Mouse (Mus musculus) cerebellum, adult (tissue): ENCODE results near the gene Senp8.

ENCODE experiments used
- ATAC-seq: cut with Nextera tagmentation; 2 replicates; pipeline ENCODE4 v1.9.2; 2017; ENCODE audit warnings: mild to moderate bottlenecking, moderate library complexity, mixed read lengths; ENCODE audit not compliant: insufficient number of reproducible peaks, low FRiP score, low TSS enrichment

Gene Senp8

DNA sequence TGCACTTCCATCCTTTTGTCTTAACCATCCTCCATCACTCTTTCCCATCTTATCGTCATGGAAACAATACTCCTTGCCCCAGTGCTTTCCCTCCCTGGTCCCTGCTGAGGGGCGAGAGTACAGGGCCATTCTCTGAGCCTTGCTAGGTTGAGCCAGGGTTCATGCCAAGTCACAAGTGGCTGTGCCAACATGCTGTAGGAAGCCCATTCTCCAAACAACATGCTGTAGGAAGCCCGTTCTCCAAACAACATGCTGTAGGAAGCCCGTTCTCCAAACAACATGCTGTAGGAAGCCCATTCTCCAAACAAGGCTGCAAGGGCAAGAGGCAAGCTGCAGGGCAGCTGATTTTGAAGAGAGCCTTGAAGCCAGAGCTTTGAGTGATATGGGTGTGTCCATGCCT, 32.3 kb downstream of the Senp8 start:
- ATAC-seq, result no peak

DNA sequence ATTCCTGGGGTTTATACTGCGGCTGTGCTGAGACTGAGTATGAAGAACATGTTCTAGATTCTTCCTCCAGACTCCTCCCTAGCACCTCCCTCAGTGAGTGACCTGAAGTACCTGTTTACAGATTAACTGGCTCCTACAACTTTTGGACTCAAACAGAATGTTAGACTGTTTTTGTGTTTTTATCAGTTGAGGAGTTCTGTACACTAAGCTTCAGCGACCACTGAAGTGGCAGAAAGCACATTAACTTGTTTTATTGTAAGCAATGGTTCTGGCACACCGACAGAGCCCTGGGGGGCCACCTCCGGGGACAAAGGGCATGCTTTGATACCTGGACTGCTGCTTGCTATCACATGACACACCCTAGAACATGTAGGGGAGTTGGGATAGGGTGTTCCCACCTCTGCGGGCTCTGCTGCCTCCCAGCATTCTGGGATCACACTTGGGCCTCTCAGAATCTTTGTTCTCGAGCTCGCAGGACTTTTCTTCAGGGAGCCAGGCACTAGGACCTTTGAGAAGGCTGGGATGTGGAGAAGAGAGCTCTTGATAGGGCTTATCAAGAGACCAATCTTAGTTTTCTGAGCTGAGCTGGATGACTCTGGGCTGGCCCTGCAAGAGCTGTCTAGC, 34.1 kb downstream of the Senp8 start:
- no peak for ATAC-seq

DNA sequence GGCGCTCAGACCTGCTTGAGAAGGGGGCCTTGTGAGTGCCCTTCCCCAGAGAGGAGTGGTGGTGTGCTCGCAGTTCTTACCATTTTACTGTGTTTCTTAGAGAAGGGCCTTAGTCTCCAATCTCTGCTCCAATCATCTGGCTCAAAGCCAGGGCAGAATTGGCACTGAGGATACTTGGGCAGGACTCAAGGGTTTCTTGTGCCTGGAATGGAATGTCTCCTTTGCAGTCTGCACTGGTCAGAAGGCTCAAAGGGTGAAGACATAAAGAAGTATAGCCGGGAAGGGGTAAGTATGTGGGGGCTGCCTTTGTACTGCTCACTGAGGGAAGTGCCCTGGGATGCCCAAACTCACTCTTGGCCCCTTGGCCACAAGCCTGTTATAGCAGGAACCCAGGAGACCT, 41.3 kb downstream of the Senp8 start:
- no peak for ATAC-seq

DNA sequence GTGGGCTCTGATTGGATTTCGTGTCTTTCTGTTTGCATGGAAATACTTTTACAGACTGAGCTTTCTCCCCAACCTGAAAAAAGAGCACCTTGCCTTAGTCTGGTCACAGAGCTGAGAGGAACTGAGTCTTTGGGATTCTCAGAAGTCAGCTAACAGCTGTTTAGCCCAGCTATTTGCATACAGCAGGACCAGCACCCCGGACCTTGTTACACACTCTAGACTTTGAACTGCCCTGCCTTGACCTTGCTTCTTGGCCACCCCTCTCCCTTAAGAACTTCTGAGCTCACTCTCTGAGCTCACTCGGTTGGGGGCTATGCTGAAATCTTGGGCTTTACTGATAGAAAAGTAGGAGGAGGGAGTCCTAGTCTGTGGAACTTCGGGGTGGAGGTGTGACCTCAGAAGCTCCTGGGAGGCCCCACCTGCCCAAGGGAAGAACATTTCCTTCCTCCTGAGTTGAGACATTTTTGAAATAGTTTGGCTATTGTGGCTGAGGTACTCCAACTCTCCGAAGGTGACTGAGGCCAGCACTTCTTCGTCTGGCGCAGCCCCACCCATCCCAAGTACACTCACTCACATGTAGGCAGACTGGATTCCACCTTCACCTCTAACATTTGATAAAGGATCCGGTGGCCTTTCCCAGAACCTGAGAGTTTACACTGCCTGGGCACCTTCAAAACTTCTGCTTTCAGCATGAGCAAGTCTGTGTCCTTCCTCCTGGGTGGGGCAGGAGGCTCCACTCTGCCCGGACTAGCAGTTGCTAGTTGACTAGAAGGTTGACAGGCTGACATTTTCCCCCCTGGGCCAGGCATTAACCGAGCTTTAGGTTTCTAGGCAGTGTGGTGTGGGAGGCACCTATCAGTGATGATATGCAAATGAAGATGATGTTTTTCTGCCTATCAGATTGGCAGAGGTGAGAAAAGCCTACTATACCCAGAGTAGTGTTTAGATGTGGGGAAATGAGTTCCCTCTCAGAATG, 43.4 kb downstream of the Senp8 start:
- ATAC-seq, result no peak

DNA sequence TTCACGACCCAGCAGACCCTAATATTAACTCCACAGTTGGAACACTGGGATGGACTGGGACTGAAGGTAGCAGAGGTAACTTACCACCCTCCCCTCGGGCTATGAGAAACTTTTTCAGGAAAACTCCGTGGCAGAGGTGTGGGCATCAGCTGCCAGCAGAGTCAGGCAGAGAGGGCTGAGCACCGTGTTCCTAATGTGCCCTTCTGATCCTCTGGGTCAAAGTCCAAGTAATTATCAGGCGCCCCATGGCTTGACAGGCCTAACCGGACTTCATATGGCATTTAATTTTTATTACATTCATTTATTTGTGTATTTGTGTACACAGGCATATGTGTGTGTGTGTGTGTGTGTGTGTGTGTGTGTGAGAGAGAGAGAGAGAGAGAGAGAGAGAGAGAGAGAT, 47.4 kb downstream of the Senp8 start:
- no peak for ATAC-seq

DNA sequence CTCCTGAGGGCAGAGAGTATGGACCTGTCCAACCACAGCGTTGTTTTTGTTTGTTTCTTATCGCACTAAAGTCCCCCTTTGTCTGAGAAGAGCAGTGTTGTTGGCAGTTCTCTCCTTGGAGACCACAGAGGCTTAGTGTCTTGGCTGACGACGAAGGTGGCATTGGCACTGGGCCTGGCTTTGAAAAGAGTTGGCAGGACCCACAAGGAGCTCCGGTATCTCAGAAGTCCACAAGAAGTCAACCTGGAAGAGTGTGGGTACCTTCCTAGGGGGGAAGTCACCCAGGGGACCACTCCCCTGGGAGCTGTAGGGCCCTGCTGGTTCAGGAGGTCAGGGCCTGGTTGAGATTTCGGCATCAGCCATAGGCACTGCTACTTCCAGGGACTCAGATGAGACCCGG, 49.4 kb downstream of the Senp8 start:
- ATAC-seq, result no peak

DNA sequence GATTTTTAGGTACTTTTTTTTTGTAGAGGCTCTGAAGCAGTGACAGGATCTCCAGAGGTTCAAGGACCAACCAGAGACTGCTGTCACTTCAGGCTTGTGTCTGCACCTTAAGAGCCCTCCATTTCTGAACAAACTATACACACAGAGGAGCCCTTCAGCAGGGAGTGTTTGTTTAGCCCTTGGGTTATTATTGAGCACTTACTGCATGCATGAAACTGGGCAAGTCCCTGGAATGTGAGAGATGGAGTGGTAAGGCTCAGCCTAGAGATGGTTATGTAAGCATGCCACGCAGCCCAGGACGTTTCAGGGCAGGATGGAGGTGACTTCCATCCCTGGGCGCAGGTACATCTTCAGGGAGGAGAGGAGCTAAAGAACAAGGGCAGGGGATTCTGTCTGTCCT, 54.1 kb downstream of the Senp8 start:
- no peak for ATAC-seq

DNA sequence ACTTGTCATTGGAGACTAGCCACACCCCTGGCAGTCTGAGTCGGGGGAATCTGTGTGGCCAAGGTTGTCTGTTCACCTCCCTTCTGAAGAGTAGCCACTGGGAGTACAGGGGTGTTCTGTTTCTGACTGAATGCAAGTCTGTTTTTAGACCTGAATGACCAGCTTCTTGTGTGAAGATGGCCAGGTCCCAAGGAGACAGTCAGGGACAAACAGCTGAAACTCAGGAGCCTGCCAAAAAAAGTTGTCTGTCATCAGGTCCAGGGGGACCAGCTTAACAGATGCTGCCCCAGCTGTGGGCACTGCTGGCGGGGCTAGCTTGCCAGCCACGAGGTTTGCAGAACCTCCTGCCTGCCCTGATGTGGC, 55.1 kb downstream of the Senp8 start:
- ATAC-seq, result no peak

DNA sequence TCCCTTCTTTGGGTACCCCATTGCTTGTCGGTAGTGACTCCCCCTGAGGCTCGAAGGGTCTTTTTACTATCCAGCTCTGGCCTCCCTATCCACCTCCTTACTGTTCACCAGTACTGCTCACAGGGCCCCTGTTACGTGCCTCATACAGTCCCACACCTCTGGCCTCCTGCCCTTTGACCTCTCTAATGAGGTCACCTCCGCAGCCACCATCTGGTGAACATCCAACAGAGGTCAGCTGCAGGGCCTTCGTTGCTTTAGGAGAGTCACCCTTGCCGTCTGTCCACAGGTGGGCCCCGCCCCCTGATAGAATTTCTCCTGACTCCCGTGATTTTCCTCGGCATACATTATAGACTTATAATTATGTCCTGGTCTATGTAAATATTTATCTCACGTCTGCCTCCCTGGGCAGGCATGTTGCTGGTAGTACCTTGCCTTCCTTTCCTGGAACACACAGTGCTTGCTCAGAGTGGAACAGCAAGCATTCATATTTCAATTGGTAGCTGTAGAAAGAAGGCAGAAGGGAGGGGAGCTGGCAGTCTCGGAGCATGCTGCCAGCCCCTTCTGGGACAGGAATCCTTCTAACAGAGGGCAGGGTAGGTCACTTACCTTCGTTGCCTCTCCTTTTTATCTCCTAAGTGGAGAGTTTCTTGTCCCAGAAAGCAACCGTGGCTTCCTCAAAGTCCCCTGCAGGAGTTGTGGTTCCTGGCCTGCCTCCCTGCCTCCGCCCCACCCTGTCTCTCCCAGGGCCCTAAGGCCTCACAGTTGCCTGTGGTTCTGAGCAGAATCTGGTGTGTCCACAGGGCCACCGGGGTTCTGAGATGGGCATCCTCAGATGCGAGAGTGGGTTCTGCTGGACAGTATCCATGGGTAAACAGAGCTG, 55.7 kb downstream of the Senp8 start:
- ATAC-seq, result no peak

DNA sequence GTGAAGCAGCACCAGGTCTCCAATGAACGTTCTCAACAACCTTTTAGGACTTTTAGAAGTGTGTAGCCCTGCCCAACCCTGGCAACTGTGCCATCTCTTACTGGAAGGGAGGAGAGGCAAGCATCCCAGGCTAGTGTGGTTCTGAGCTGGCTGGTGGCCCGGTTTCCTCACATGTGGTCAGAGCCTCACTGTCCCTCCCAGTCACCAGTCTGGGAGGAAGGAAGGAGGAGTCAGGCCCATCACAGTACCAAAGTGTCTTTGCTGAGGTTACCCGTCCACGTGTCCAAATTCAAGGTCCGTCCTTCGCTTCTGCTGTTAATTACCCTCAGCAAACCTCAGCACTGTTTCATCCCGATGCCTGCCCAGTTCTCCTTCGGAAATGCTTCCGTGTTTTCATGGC, 58.4 kb downstream of the Senp8 start:
- peak; percentile 56; the same call in 1 of the 2 replicates for ATAC-seq

DNA sequence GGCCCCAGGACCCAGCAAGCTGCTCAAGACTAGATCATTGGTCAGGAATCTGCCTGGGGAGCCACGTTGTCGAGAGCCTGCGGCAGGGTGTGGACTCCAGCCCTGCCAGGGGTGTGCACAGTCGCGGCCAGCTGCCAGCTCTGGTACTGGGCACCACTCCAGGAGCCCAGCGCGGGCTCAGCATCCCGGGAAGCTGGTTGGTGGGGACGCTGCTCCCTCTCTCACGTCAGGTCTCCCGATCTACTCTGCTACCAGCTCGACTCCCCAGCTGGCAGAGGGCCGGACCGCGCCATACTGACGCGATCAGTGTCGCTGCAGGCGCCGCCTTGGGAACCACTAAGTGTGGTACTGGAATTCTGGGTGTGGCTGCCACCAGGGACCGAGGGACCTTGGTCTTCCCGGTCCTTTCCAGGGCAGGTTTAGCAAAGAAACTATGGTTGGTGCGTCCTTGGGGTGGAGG, 58.8 kb downstream of the Senp8 start:
- peak; percentile 49; the same call in 1 of the 2 replicates for ATAC-seq

DNA sequence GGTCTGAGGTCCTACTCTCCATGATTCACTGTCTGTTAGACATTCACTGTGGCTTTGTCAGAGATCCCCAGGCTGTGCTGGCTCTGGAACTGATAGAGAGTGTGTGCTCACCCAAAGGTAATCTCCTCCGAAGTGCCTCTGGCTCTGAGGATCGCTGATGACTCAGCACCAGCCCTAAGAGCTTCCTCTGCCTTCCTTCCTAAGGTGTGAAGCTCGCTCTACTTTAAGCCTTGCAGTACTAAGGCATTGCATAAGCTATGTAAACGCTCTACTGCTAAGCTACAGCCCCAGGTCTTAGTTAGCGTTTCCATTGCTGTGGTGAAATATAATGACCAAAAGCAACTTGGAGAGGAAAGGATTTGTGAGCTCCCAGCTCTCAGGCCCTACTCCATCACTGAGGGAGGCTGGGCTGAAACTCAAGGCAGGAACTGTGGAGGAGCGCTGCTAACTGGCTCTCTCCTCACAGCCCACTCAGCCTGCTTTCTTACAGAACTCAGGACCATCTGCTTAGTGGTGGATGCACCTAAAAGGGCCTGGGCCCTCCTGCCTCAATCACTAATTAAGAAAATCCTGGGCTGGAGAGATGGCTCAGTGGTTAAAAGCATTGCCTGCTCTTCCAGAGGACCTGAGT, 63.0 kb downstream of the Senp8 start:
- no peak for ATAC-seq
